Mouse (Mus musculus) B cell, adult 62 days (primary cell): ENCODE data around the gene Lrg1. TPM values are rescaled to one million over a fixed set of nuclear protein-coding genes. Genes with fewer than 3 reads are reported as not detected.

Experiments
- total RNA-seq: library from RNA; stranded (reverse); gene quantifications from 4 replicates; pipeline ENCODE4 v1.2.4, GENCODE M21; 2023

Lrg1 gene
- not detected in 4 replicates for total RNA-seq

GRCm38 (mm10) chr17:56121826-56122225 lies at the start of gene Lrg1:
Gene Lrg1, minus strand, starts transcription at chr17:56122001.

DNA sequence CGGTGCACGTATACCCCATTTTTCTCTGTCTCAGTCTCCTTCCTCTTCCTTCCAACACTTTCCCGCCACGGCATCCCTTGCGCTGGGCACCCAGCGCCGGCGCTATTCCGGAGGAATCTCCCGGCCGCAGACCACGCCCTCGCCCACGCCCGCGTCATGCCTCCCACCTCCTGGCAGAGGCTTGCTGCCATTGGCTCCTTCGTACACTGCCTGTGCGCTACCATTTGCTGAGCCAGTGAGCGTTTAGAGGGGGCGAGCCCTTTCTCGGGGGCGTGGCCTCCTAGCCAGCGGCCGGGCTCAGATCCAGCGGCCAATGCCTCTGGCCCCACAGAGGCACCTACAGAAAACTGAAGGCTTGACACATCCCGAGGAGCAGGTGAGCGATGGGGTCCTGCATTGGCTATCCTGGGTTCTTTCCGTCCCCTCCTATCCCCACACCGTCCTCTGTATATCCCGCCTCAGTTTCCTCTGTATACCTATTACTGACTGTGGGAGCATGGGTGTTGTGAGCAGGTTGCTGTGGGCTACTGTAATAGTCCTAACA lies 40.5 kb upstream of the Lrg1 start, which contains the start of gene Tnfaip8l1:
TSS of gene Tnfaip8l1 (plus strand) at position 247 of the 544 bp plus-strand sequence.

DNA sequence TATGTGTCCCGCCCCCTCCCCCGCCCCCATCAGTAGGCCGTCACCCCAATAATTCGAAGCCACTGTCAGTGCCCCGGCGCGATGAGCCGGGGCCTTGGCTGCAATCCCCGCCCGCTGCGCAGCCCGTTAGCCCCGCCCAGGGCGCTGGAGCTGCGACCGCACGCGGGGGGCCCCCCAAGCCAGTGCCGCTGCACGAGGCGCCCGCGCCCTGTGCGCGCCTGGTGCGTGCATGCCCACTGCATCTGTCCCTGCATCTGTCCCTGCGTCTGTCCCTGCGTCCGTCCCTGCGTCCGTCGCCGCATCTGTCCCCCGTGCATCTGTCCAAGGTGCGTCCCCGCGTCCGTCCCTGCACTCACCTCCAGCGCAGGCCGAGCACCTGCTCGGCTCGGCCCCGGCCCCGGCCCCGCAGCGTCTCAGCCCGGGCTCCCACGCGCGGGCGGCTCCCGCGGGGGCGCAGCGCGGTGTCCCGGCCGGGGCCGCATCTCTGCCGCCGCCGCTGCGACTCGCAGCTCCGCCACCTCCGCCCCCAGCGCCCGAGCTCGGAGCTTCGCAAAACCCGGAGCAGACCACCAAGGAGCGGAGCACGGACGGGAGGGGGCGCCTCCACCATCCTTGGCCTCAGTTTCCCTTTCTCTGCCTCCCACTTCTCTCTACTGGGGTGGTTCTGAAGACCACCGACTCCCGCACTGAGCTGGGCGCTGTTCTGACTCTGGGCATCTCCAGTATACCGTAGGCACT lies 18.2 kb upstream of the Lrg1 start, which contains the start of gene Sema6b:
TSS of gene Sema6b (minus strand) at position 486 of the 738 bp plus-strand sequence.

GRCm38 (mm10) chr17:56117251-56117710 lies 4.5 kb downstream of the Lrg1 start, which contains the start of gene Plin5:
Gene Plin5, minus strand, starts transcription at chr17:56117596.

GRCm38 (mm10) chr17:56109219-56110051 lies 12.4 kb downstream of the Lrg1 start, which contains the start of gene Plin4:
Gene Plin4, minus strand, starts transcription at chr17:56109803.

DNA sequence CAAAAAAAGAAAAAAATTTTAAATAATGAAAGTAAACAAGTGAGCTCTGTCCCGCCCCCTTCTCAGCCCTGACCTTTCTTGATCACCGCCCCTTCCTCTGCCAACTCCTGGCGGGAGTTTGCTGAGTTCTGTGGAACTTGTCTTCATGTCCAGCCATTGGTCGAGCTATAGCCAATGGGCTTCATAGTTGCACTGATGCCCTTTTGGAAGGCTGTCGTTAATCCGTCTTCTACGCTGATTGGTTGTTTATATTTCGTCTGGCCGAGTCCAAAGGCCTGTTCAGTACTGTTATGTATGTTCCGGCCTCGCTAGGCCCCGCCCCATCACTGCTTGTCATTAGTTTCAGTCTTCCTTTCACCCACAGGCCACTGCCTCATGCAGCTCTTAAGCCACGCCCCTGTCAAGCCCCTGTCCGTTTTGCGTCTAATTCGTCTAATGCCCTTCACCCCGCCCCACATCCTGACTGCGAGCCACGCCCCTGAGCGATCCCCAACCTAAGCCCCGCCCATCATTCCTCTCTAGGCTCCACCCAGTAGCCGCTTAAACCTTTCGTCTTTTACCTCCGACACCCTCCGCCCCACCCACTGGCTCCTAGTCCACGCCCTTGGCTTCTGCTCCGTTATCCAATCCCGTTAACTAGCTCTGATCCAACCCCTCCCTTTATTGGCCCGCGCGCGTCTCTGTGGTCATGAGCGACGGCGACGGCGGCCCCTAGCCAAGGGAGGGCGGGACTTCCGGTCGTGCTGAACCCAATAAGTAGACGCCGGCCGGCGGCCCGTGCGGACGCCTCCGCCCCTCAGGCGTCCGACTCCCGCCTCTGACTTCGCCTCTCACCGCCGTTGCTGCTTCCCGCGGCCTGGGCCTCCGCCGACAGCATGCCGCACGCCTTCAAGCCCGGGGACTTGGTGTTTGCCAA lies 42.7 kb downstream of the Lrg1 start, which contains the start of gene Hdgfl2:
TSS of gene Hdgfl2 (plus strand) at position 755 of the 916 bp plus-strand sequence.

DNA sequence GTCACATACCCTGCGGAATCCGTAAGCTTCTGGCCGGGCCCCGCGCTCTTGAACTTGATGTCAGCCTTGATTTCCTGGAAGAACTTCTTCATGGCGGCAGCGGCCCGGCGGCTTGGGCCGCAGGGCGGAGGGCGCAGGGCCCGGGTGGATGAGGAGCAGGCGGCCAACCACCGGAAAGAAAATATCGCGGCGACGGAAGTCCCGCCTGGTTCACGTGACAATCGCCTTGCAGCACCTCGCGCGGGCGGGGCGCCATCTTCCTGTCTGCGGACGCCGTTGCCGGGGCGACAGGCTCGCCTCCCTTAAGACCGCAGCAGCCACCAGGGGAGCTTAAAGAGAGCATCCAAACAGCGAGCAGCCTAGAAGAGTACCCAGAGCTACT lies 47.0 kb downstream of the Lrg1 start, which contains the start of gene Ubxn6:
TSS of gene Ubxn6 (minus strand) at position 202 of the 382 bp plus-strand sequence.

Other genes starting within 250 kb of the Lrg1 start
- gene Zfp119a, start 243.1 kb downstream of the Lrg1 start, total RNA-seq, result 9.7 to 11.3 TPM (median 10.7 TPM) in 4 replicates
- 19.1 to 20.5 TPM (median 19.2 TPM) in 4 replicates for gene Zfp959, start 229.9 kb downstream of the Lrg1 start, total RNA-seq
- 3.3 to 6.1 TPM (median 5.2 TPM) in 4 replicates for gene Zfp119b, start 172.5 kb downstream of the Lrg1 start, total RNA-seq
- 14.2 to 17.7 TPM (median 15.5 TPM) in 4 replicates for gene Ebi3, start 169.4 kb downstream of the Lrg1 start, total RNA-seq
- 44.4 to 50.9 TPM (median 50.3 TPM) in 4 replicates for gene Yju2, start 162.9 kb downstream of the Lrg1 start, total RNA-seq
- gene Shd, start 151.5 kb downstream of the Lrg1 start, total RNA-seq, result 0.81 to 2.9 TPM (median 1.8 TPM) in 4 replicates
- gene Fsd1, start 135.5 kb downstream of the Lrg1 start, total RNA-seq, result not detected in 4 replicates
- gene Stap2, start 116.4 kb downstream of the Lrg1 start, total RNA-seq, result 1.2 TPM in 1 of 4 replicates, not detected in the others
- gene Mpnd, start 116.3 kb downstream of the Lrg1 start, total RNA-seq, result 57.6 to 74.2 TPM (median 66.5 TPM) in 4 replicates
- gene Sh3gl1, start 85.4 kb downstream of the Lrg1 start, total RNA-seq, result 90.4 to 97.0 TPM (median 94.7 TPM) in 4 replicates
- 2.7 to 4.1 TPM (median 3.2 TPM) in 4 replicates for gene Chaf1a, start 81.6 kb downstream of the Lrg1 start, total RNA-seq
- gene Ubxn6, start 47.0 kb downstream of the Lrg1 start, total RNA-seq, result 65.9 to 73.7 TPM (median 71.6 TPM) in 4 replicates
- gene Hdgfl2, start 42.4 kb downstream of the Lrg1 start, total RNA-seq, result 105 to 126 TPM (median 115 TPM) in 4 replicates
- gene Plin4, start 12.2 kb downstream of the Lrg1 start, total RNA-seq, result not detected in 4 replicates
- gene Plin5, start 4.4 kb downstream of the Lrg1 start, total RNA-seq, result not detected in 4 replicates
- 1.0 to 1.3 TPM (median 1.2 TPM) in 4 replicates for gene Sema6b, start 18.3 kb upstream of the Lrg1 start, total RNA-seq
- 0.21 to 0.38 TPM (median 0.27 TPM) in 3 of 4 replicates, not detected in the other for gene Tnfaip8l1, start 40.5 kb upstream of the Lrg1 start, total RNA-seq
- 48.9 to 52.9 TPM (median 52.0 TPM) in 4 replicates for gene Mydgf, start 61.9 kb upstream of the Lrg1 start, total RNA-seq
- gene Dpp9, start 96.9 kb upstream of the Lrg1 start, total RNA-seq, result 53.2 to 57.1 TPM (median 55.2 TPM) in 4 replicates
- gene Fem1a, start 134.8 kb upstream of the Lrg1 start, total RNA-seq, result 26.9 to 30.0 TPM (median 29.8 TPM) in 4 replicates
- 21.6 to 25.3 TPM (median 23.4 TPM) in 4 replicates for gene Ticam1, start 154.8 kb upstream of the Lrg1 start, total RNA-seq
- gene Plin3, start 170.9 kb upstream of the Lrg1 start, total RNA-seq, result 10.0 to 16.6 TPM (median 14.7 TPM) in 4 replicates
- gene Arrdc5, start 178.3 kb upstream of the Lrg1 start, total RNA-seq, result not detected in 4 replicates
- gene Uhrf1, start 181.3 kb upstream of the Lrg1 start, total RNA-seq, result 11.1 to 13.2 TPM (median 11.7 TPM) in 4 replicates
- gene Kdm4b, start 204.1 kb upstream of the Lrg1 start, total RNA-seq, result 62.5 to 66.2 TPM (median 64.5 TPM) in 4 replicates